Mouse (Mus musculus): ENCODE measurements around the gene Lrrc28. TPM values are rescaled to one million over a fixed set of nuclear protein-coding genes. Genes with fewer than 3 reads are reported as not detected.

Gene Lrrc28
- total RNA-seq, 2 experiments from 2014 or later, result 32.8 to 35.8 TPM

Other genes starting within 250 kb of the Lrrc28 start
- 1 to 10 TPM; 8.7 to 9.6 TPM for gene Ttc23, start 2.1 kb upstream of the Lrrc28 start, total RNA-seq (2021)
- gene Synm, start 114.5 kb upstream of the Lrrc28 start, total RNA-seq (2021), result 10 to 100 TPM; 25.6 to 27.7 TPM